In genomic region chr6:147569246-147569645, GRCm38 (mm10) we compare ENCODE assay signal across 12 mouse cellular contexts.
DNase-seq lines count a peak whose midpoint lies in the region; ATAC-seq and TF ChIP-seq lines count a peak whose summit lies in the region.
"Had no signal": no experiment of that assay in that cellular context is flagged by ENCODE, and none has a peak within 500 bp of the region (broad histone marks: within the 10 kb centered on the region; RNA-seq: fewer than 3 reads in every experiment).

No protein-coding gene starts in this region.

- TF ChIP-seq CTCF in gastrocnemius, adult 2 months (IDR thresholded peaks at IDR 0.05) = no peak
- no peak for TF ChIP-seq CTCF in hindbrain, postnatal 0 days (IDR thresholded peaks at IDR 0.05; ENCODE audit: low read depth)

- intact Hi-C loops in gastrocnemius, adult 2 months (cut with DNase I) = no loop called here
- intact Hi-C loops in heart, postnatal 10 days (cut with DNase I) = no loop called here

- WGBS in hindbrain, postnatal 0 days = 87% methylated on average over 5 of the region's 5 CpGs

- no peaks in the 10 kb centered on the region for H3K9me3 ChIP-seq in hindbrain, postnatal 0 days (ENCODE audit: low read length)

- H3K27me3 ChIP-seq in hindbrain, postnatal 0 days (ENCODE audit: insufficient read depth, low read length) = no peaks in the 10 kb centered on the region

- H3K4me2 ChIP-seq in hindbrain, postnatal 0 days (ENCODE audit: low read depth, low read length) = no peak overlapping the region
- H3K4me2 ChIP-seq: midbrain, embryonic 11.5 days had no signal

- no peak for ATAC-seq in hindbrain, postnatal 0 days
- ATAC-seq: forebrain, embryonic 16.5 days had no signal

- H3K4me1 ChIP-seq in hindbrain, postnatal 0 days (ENCODE audit: insufficient read depth, low read length) = no peaks in the 10 kb centered on the region

- H3K4me3 ChIP-seq in gastrocnemius, adult 2 months = no peak overlapping the region
- no peak overlapping the region for H3K4me3 ChIP-seq in hindbrain, postnatal 0 days (ENCODE audit: low read length)

- peak overlapping the region; percentile 43; the same call in 1 of the 2 replicates for H3K27ac ChIP-seq in gastrocnemius, adult 2 months
- no peak overlapping the region for H3K27ac ChIP-seq in hindbrain, postnatal 0 days

- DNase-seq in ovary, postnatal 36 days (ENCODE audit: low spot score) = peak; percentile 13
- no peak for DNase-seq in ovary, postnatal 14 days (ENCODE audit: low spot score)
- DNase-seq in gastrocnemius, adult 2 months = peak; percentile 75
- DNase-seq in heart, postnatal 10 days = peak; percentile 34 to 55
- DNase-seq in lung, postnatal 4 days = peak; percentile 47 to 69
- DNase-seq in cerebellum, adult 18-20 months = no peak
- DNase-seq in hindbrain, postnatal 0 days (ENCODE audit: low spot score) = no peak
- DNase-seq: cerebellum, postnatal 36 days; kidney, adult 11 months; right cerebral cortex, adult 18-20 months had no signal

- H3K36me3 ChIP-seq in hindbrain, postnatal 0 days (ENCODE audit: insufficient read depth, low read length) = no peaks in the 10 kb centered on the region

- H3K9ac ChIP-seq in hindbrain, postnatal 0 days (replicated peaks; ENCODE audit: low read length) = no peak overlapping the region

Comparison
In these comparisons a context has a peak if more than half of its experiments do, and no peak if none do; other contexts are left out.
1. DNase-seq: peak in ovary, postnatal 36 days (single experiment), gastrocnemius, adult 2 months (single experiment), heart, postnatal 10 days (2 of 2) and lung, postnatal 4 days (2 of 2); none in ovary, postnatal 14 days (single experiment), cerebellum, adult 18-20 months (0 of 2) and hindbrain, postnatal 0 days (single experiment).